Mouse (Mus musculus): ENCODE measurements around the gene Kcnk18.

Kcnk18 gene

DNA sequence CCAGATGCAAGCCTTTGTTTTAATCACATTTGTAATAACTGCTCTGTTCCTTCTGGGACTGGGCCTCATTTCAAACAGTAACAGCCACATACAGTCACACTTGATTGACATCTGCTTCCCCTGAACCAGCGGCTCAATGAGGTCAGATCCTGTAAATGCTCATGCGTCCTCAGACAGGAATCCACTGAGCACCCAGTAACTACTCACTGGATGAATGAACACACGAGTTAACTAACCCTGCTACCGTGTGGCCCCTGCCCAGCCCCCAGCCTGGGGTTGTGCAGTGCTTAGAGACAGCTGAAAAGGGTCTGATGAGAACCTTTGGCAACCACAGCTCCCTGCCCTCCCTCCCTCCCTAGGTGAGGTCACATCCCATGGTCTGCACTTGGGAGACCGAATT, 13.8 kb downstream of the Kcnk18 start:
- no peak for DNase-seq

DNA sequence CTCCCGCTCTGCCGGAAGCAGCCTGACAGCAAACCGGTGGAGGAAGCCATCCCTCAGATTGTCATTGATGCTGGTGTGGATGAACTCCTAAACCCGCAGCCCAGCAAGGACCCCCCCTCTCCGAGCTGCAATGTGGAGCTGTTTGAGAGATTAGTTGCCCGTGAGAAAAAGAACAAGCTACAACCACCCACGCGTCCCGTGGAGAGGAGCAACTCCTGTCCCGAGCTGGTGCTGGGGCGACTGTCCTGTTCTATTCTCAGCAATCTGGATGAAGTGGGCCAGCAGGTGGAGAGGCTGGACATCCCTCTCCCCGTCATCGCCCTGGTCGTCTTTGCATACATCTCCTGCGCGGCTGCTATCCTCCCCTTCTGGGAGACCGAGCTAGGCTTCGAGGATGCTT, 16.0 kb downstream of the Kcnk18 start:
- DNase-seq = no peak

DNA sequence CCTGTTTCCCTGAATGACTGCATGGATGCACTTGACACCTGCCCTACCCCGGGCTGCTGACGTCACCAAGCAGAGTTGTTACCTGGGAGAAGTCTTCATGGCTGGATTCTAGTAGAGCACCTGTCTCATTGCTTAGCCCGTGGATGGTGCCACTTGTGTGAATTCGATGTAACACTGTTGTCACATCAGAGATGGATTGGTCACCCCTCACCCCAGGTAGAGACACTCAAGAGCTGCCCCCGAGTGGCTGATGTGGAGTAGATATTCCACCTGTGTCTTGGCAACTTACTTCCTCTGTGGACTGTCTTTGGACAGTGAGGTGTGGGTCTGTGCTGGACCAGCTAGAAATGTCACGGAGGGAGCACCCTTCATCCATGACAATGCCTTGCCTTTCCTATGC, 17.0 kb downstream of the Kcnk18 start:
- DNase-seq = no peak

DNA sequence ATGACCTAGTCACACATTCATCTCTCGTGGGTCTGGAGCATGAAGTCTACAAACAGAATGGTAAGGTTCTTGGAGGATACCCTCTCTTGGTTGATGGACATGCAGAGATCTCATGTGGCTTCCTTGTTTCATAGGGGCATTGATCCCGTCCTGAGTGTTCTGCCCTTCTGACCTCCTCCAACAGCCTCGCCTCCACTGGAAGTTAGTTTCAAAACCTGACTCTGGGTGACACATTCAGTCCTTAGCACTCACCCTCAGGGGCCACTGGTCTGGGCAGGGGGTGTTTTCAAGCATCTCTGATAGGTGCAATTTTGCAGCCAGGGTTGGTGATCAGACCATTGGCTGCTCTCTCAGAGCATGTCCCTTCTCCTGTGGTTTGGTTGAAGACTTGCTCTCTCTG, 19.6 kb downstream of the Kcnk18 start:
- no peak for DNase-seq

DNA sequence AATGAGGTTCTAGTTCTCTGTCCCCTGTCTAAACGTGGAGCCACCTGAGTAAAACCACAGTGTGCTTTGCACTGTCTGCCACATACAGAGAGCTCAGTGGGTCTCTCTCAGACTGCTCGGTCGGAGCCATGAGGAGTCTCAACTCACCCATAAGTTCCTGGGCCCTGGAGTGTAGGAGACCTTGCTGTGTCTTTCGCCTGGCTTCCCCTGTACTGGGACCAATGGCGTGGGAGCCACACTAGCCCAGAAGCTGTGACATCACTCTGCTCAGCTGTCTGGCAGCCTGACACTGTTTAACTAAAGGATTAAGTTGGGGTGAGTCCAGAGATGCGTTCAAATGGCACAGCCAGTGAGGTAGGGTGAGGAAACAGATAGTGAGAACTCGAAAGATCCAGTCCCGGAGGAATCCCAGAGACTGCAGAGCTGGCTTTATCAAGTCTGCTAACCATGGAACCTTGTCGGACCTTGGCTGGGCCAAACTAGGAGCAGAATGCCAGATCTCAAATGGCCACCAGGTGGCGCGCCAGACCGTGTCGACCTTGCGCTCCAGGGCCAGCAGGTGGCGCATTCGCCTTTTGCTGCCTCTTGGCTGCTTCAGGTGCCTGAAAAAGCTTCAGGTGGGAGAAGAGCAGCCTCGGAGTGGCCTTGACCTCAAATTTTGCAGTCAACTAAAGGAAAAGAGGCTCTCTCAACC, 20.3 kb downstream of the Kcnk18 start:
- DNase-seq = peak; percentile 91

DNA sequence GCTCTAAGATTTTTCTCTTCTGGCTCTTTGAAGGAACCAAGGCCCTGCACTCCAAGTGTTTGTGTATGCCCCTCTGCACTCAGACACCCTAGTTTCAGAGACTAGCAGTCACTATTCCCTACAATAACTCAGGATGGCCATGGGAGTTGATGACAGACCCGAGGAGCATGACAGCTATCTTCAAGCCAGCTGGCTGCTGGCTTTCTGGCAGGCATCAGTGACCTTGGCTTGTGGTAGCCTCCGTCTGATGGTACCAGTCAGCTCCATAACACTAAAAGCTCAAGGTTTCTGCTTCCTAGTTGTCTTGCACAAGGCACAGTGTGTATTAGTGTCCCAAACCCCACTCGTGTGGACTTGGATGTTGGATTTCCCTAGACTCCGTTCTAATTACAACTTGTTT, 23.0 kb downstream of the Kcnk18 start:
- no peak for DNase-seq

DNA sequence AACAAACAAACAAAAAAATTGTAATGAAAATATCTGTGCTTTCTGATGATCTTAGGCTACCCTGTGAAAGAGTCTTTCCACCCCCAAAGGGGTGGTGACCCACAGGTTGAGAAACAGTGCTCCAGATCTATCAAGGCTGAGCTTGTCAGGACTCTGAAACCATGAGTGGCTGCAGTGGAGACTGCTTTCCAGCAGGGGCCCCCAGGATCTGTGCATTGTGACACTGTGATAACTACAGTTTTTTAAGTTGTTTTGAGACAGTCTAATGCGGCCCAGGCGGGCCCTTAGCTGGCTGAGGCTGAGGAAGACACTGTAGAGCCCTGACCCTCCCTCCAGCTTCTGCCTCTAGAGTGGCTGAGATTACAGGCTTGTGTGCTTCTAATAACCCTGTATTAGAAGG, 24.0 kb downstream of the Kcnk18 start:
- DNase-seq = no peak

DNA sequence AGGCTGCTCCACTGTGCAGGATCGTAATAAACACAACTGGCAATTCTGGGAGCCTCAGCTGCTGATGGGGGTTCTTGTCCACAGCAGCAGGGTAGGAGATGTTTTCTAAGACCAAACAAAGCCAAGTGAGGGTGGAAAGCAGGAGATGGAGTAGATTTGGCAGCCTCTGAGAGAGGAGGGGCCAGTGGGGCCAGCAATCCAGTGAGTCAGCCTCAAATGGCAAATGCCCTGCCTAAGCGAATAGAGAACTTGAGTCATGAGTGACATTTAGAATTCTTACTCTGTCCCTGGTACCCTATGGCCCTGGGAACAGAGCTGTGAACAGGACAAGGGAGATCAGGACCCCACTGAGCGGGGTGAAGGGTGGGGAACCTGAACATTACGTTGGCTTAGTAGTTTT, 29.1 kb downstream of the Kcnk18 start:
- DNase-seq = no peak

DNA sequence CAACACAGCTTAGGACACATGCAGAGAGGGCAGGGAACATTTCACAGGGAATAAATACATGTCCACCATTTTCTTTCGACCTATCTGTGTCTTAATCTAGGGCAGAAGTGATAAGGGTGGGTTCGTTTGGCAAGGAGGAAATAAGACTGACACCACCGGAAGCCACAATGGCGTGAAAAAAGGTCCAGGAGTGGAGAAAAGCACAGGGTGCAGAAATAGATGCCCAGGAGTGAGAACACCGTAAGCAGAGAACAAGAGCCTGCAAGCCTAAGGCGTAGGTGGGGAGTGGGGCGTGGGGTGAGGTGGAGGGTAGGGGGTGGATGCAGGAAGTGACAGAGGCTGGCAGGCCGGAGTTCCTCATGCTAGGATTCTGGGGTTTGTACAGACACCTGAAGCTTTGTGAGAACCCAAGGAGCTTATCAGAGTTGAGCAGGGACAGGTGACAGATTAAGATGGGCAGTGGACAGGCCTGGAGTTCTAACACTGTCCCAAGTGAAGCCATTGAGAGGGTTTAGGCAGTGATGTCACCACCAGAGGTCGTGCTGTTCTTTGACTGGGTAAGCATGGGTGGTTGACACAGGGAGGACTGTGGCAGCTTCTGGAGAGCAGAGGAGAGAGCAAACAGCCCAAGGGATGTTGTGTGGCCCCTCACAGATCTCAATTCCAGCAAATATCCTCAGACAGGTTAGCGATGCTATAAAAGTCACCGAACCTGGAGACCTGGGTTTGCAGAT, 29.7 kb downstream of the Kcnk18 start:
- no peak for DNase-seq

DNA sequence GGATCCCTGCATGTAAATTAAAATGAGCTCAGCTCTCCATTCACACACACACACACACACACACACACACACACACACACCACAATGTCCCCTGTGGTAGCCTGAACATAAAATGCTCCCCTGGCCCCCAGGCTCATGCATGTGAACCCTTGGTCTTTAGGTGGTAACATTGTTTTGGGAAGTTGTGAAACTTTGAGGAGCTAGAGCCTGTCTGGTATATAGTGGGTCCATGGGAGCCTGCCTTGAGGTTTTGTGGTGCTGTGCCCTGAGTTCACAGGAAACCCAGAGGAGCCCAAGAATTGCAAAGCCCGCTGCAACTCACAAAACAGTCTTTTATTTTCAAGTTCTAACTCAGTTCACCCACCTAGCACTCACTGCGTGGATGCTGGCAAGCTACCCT, 33.6 kb downstream of the Kcnk18 start:
- no peak for DNase-seq

DNA sequence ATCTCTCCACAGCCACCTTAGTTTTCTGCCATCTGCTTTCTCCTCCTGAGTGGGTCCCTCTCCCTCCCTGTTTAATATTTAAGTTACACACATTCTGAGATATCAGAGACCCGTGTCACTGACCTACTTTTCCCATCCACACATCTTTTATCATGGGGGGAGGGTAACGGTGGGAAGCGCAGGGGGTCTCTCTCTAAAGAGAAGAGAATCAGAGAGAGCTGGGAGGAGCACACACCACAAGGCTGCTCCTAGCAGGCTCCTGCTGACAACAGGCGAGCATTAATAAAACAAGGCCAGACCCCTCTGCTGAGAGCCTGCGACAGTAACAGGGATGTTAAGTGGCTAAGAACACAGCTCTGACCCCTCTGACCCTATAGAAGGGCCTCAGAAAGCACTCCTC, 40.6 kb downstream of the Kcnk18 start:
- no peak for DNase-seq

DNA sequence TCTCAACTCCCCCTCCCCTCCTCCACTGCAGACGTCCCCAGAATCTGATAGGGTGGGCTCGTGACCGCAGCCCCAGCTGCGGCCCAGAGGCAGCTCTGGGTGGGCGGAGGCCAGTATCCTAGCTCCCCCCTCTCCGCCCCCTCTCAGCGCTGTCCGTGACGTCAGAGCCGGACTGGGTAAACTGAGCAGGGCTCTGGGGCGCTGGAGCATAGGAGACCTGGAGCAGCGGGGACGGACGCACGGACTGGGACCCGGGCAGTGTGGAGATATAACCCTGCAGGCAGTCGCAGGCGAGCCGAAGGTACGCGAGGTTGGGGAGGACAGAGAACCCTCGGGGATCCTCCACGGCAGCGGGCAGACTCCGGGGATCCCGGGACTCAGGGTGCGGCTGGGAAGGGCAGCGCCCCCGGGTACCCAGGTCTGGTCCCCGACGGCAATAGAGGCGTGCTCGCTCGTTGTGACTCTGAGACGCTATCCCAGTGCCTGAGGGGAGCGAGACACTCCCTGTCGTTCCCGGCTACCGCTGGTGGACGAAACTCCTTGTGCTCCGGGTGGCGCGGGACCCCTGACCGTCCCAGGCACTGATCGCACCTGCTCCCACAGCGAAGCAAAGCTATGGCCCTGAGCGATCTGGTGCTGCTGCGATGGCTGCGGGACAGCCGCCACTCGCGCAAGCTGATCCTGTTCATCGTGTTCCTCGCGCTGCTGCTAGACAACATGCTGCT, 41.9 kb downstream of the Kcnk18 start, which contains the start of gene Slc18a2:
Gene Slc18a2, plus strand, starts transcription at position 179 of the 725 bp plus-strand sequence.
- DNase-seq = peak; percentile 62

DNA sequence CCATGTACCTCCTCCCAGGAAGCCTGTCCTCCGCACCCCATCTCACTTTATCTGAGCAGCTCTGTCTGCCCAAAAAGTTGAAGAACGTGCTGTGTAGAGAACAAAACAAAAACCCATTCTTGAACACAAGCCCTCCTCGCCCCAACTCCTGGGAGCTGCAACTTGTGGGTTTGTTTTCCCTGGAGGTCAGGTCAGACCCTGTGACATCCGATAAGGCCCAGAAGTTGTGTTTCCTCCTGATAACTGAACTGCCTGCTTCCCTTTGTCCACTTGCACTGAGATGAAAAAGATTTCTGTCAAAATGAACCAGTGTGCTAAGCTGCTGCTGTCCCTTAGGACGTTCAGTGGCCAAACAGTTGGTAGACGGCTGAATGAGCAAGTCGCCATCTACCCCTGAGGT, 42.6 kb downstream of the Kcnk18 start:
- no peak for DNase-seq

DNA sequence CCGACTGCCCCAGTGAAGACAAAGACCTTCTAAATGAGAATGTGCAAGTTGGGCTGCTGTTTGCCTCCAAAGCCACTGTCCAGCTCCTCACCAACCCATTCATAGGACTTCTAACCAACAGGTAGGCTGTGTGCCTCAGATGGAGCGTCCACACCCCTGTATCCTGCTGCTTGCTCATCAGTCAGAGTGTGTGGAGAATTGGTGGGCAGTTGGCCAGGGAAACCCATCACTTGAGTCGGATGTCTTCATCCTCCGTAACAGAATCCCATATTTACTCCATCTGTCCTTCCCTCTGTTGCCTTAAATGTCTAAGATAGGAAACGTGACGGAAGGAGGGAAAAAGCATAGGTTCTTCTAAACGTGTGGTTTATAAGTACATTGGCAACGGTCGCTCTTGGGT, 44.2 kb downstream of the Kcnk18 start:
- DNase-seq = no peak

DNA sequence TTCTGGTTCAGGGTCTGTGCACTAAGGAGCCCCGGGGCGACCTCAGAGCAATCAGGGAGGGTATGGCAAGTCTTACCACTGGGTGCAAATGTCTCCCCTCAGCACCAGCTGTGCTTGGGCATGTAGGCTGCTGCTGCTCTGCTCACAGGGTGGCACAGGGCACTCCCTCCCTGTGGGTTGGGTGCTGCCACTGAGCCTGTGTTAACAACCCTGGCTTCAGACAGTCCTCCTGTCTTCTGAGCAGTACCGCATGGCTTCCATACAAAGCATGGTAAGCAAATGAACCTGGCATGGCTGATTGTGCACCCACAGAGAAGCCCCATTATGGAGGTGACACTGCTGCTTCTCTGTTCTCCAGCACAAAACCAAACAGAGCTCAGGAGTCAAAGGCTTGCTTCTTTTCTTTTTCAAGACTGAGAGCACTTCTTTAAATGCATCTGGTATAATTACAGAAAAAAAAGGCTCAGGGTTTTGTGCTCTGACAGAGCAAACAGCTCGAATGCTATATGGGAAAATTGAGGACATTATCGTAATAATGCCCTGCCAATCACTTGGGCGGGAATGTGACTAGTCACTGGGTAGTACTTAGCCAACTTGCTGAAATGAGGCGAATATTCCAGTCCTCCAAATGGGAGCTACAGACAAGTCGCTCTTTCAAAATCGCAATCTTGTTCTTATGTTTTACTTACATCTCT, 46.0 kb downstream of the Kcnk18 start:
- no peak for DNase-seq

DNA sequence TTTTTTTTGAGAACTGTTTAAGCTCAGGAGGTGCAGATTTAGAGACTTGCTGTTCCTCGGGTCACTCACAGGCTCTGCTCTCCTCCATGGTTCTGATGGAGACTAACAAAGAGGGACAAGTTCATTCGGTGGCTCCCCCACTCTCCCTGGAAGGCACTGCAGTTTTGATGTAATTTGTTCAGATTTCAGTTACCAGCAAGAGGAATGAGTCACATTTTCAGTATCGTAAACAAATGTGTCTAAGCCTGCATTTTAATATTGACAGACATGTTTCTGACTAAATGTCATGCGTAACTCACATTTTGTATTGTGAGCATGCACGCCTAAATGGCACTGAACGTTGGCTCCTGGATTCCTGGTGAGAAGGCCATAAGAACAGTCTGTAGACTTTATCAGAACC, 46.9 kb downstream of the Kcnk18 start:
- no peak for DNase-seq

DNA sequence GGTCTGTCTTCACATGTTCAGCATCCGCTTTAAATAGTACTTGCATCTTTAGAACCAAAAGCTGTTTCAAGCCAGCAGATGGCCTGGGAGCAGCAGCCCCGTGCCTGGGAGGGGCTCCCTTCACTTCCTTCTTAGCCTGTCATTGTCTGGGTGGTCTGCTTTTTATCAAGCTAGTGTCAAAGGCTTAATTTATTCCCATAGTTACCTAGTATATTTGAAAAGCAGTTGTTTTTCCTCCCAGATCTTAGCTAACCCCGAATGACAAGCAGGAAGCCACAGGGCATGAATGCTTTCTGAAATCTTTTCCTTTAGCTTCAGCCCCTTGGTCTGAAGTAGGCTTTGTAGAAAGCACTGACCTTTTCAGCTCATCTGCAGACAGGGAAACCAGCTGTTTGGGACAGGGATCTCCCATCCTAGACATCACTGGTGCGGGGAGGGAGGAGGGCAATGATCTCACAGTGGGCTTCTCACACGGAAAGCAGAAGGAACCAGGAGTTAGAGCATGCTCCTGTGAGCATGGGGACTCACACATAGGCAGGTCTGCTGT, 48.5 kb downstream of the Kcnk18 start:
- DNase-seq = peak; percentile 38

DNA sequence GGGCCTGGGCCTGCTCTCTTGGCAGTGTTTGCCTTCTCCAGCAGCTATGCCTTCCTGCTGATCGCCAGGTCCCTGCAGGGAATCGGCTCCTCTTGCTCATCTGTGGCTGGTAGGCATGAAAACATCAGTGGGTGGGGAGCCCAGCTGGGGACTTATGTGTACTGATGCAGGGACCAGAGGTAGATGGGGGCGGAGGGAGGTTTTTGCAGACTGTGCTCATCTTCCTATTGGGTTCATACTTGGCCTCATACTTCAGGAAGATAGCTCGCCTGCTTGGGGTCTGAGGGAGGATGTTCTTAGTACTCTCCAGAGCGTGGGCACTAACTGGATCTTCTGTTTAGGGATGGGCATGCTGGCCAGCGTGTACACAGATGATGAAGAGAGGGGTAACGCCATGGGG, 54.2 kb downstream of the Kcnk18 start:
- no peak for DNase-seq

DNA sequence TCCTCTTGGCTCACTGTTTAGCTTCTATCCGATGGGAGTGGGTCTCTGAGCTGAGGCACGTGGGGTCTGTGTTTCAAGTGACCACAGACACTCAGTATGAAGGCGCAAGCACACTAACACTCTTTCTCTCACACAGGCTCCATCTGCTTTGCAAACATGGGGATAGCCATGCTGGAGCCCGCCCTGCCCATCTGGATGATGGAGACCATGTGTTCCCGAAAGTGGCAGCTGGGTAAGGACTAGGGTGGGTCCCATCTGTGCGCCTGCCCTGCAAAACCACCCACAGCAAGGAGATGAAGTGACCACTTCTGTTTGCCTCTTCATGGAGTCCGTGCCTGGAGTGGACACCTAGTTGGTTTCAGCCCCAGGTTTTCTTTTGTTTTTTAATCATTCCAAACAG, 57.3 kb downstream of the Kcnk18 start:
- no peak for DNase-seq

DNA sequence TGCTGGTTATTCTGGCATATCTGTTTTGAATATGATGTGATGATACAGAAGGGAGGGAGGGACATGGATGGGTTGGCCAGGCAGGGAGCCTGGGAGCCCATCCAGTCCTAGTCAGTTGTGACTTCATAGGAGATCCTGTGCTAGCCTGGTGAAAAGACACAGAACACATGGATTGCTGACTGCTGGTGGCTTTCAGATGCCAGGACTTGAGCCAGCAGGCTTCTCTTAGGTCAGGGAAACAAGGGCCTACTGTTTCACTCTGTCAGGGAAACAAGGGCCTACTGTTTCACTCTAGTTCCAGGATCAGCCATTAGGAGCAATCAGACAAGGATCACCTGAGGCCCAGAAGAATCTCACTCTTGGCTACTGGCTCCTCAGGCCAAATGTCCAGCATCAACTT, 61.8 kb downstream of the Kcnk18 start:
- DNase-seq = no peak

DNA sequence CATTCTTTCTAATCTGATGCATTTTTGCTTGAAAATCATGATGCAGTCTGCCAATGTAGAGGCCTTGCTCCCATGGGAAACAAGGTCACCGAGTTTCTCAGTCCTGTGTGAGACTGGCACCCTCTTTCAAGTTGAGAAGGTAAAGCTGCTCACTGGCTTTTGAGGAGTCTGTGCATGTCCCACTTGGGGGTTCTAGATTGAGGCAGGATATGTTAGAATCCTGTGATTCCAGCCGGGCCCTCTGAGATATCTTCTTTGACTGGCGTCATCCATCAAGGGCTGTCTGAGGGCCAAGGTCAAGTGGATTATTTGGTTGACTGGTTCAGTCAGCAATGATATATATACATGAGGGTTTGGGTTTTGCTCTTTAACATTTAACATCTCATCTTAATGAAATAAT, 63.0 kb downstream of the Kcnk18 start:
- no peak for DNase-seq
